Mouse (Mus musculus): ENCODE data around the gene Rilpl1. TPM values are rescaled to one million over a fixed set of nuclear protein-coding genes. Genes with fewer than 3 reads are reported as not detected.

Rilpl1 gene
- polyA plus RNA-seq, 1 experiment from 2014 or later: 1.6 TPM

DNA sequence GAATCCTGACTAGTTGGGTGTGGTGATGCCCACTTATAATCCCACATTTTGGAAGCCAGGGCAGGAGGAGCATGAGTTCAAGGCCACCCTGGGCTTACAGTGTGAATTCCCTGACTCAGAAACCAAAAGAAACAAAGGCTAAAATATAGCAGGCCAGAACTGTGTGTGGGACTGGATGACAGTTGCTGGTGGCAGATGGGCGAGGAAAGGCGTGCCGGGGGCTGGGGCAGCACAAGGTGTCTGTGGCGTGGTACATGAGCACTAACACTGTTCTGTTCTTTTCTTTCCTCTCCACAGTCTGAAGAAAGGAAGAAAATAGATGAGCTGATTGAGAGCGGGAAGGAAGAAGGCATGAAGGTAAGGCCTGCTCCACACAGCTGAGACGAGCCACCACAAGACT, 74.4 kb downstream of the Rilpl1 start:
- no peak for ATAC-seq (ENCODE audit: low read depth)
- H3K27me3 ChIP-seq (ENCODE audit: control insufficient read depth, insufficient read depth, low read depth, low read length): no peaks in the 10 kb centered on the region
- H3K36me3 ChIP-seq (ENCODE audit: control insufficient read depth, insufficient read depth): peaks cover 80% of the 10 kb centered on the region
- no peak overlapping the region for H3K9ac ChIP-seq (ENCODE audit: low read depth, low read length)
- peaks cover 5% of the 10 kb centered on the region for H3K4me1 ChIP-seq (ENCODE audit: control insufficient read depth, low read depth, low read length)
- H3K9me3 ChIP-seq (replicated peaks; ENCODE audit: control insufficient read depth, low read length): no peaks in the 10 kb centered on the region
- H3K4me3 ChIP-seq (ENCODE audit: low read depth, low read length): no peak overlapping the region
- no peak overlapping the region for H3K4me2 ChIP-seq (ENCODE audit: low read depth, low read length)
- no peak overlapping the region for H3K27ac ChIP-seq (ENCODE audit: low read length)
- WGBS (ENCODE audit: insufficient replicate concordance): 93% methylated on average over 6 of the region's 6 CpGs

DNA sequence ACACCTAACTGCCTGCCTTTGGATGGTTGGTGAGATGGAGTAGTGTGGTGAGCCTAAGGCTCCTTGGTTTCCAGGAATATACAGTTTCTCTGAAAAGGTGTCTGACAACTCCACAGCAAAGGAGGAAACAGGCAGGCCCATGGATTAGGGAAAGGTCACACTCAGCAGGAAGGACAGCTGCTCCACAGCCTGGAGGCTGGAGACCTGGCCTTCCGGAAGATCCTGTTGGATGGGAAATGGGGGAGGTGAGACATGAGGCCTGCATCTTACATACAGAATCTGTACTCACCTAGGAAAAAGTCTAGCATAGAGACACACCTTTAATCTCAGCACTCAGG, 77.1 kb downstream of the Rilpl1 start:
- no peak overlapping the region for H3K9ac ChIP-seq (ENCODE audit: low read depth, low read length)
- no peaks in the 10 kb centered on the region for H3K27me3 ChIP-seq (ENCODE audit: control insufficient read depth, insufficient read depth, low read depth, low read length)
- H3K4me3 ChIP-seq (ENCODE audit: low read depth, low read length): no peak overlapping the region
- peaks cover 85% of the 10 kb centered on the region for H3K36me3 ChIP-seq (ENCODE audit: control insufficient read depth, insufficient read depth)
- 89% methylated on average over 1 of the region's 1 CpGs for WGBS (ENCODE audit: insufficient replicate concordance)
- no peak for ATAC-seq (ENCODE audit: low read depth)
- no peaks in the 10 kb centered on the region for H3K9me3 ChIP-seq (replicated peaks; ENCODE audit: control insufficient read depth, low read length)
- H3K4me2 ChIP-seq (ENCODE audit: low read depth, low read length): no peak overlapping the region
- no peak overlapping the region for H3K27ac ChIP-seq (ENCODE audit: low read length)
- H3K4me1 ChIP-seq (ENCODE audit: control insufficient read depth, low read depth, low read length): peaks cover 31% of the 10 kb centered on the region

DNA sequence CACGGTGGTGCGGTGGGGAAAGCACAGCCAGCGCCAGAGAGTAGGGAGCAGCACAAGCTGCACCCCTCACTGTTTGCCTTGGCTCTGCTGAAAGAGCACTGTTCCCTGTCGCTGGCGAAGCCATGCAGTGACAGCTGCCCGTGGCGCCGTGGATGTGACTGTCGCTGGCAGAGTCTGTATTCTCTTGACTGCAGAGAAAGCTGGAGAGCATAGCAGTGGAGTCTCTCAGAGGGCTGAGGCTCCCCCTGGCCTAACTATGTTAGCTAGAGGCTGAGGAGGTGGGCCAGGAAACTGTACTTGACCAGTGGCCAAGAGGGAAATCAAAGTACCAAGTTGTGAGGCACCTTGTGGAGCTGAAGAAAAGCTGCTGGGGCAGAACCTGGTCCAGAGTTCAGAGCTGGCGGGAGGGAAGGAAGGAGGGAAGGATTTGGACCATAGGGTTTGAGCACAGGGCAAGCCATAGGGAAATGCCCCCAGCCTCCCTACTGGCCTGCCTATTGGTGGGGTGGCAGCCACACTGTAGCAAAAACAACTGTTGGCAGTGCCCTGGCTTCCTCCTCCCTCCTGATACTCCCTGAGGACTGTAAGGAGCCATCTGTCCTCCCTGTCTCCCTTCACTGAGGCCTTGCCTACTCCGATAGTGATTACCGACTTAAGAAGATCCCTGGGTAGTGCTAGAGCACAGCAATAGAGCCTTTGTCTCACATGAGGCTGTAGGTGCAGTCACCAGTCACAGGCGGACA, 77.7 kb downstream of the Rilpl1 start:
- no peak overlapping the region for H3K4me2 ChIP-seq (ENCODE audit: low read depth, low read length)
- H3K9me3 ChIP-seq (replicated peaks; ENCODE audit: control insufficient read depth, low read length): no peaks in the 10 kb centered on the region
- ATAC-seq (ENCODE audit: low read depth): no peak
- WGBS (ENCODE audit: insufficient replicate concordance): 85% methylated on average over 13 of the region's 13 CpGs
- H3K36me3 ChIP-seq (ENCODE audit: control insufficient read depth, insufficient read depth): peaks cover 80% of the 10 kb centered on the region
- no peaks in the 10 kb centered on the region for H3K27me3 ChIP-seq (ENCODE audit: control insufficient read depth, insufficient read depth, low read depth, low read length)
- no peak overlapping the region for H3K9ac ChIP-seq (ENCODE audit: low read depth, low read length)
- H3K4me3 ChIP-seq (ENCODE audit: low read depth, low read length): no peak overlapping the region
- no peak overlapping the region; the same call in 1 of the 2 replicates for H3K27ac ChIP-seq (ENCODE audit: low read length)
- H3K4me1 ChIP-seq (ENCODE audit: control insufficient read depth, low read depth, low read length): peaks cover 37% of the 10 kb centered on the region

DNA sequence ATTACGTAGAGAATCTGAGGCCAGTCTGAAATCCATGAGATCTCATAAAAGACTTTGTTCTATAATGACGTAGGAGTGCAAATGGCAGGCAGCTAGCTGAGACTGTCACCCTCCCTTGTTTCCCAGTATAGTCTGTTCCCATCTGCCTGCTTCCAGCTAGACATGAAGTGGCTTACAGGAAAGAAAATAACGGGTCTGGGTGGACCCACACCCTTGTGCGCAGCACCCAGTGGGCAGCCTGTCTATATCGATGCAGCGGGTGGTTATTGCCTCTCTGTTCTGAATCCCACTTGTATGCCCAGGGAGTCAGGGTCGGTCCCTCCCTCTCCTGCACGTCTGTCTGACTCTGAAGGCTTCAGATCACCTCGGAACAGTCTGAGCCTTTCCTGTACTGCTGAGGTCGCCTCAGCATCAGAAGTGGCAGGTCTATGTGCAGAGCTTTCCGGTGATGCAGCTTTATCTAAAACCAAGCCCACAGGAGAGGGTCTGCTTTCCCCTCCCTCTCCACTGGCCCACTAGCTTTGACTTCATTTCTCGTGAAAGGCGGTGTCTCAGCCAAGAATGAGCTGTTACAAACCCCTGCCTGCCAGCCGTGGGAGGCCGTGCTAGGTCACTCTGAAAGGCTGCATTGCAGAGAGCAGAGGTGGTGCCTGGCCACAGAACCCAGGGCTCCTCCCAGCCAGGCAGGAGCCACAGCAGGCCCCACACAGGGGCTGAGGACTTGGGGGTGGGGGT, 78.5 kb downstream of the Rilpl1 start:
- Histone ChIP-seq H3K4me2 (ENCODE audit: low read depth, low read length) (no peak overlapping the region), H3K36me3 (ENCODE audit: control insufficient read depth, insufficient read depth) (peaks cover 78% of the 10 kb centered on the region), H3K4me1 (ENCODE audit: control insufficient read depth, low read depth, low read length) (peaks cover 43% of the 10 kb centered on the region), H3K27me3 (ENCODE audit: control insufficient read depth, insufficient read depth, low read depth, low read length) (no peaks in the 10 kb centered on the region), H3K9ac (ENCODE audit: low read depth, low read length) (no peak overlapping the region; the same call in 1 of the 2 replicates), H3K9me3 (replicated peaks; ENCODE audit: control insufficient read depth, low read length) (no peaks in the 10 kb centered on the region), H3K27ac (ENCODE audit: low read length) (no peak overlapping the region; the same call in 1 of the 2 replicates), H3K4me3 (ENCODE audit: low read depth, low read length) (no peak overlapping the region)
- WGBS (ENCODE audit: insufficient replicate concordance): 80% methylated on average over 15 of the region's 15 CpGs
- no peak for ATAC-seq (ENCODE audit: low read depth)

DNA sequence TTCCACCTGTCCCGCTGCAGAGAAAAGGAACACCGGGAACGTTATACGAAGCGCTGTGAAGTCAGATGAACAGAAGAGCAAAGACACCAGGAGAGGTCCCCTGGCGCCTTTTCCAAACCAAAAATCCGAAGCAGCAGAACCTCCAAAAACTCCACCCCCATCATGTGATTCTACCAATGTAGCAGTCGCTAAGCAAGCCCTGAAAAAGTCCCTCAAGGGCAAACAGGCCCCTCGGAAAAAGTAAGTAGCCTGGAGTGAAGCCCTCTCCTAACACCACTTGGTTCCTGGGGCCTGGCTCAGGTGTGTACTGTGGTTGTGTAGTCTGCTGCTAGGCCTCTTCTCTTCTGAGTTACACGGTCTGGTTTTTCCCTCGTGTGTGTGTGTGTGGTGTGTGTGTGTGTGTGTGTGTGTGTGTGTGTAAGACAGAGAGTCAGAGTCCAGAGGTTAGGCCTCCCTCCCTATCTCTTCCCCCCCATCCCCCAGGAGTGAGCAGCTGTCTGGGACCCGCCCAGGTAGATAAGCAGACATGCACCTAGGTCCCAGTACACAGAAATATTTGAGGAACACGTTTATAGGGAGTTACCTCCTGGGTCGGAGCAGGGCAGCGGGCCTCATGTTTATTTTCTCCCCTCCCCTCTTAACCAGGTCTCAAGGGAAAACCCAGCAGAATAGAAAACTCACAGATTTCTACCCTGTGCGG, 80.4 kb downstream of the Rilpl1 start:
- H3K36me3 ChIP-seq (ENCODE audit: control insufficient read depth, insufficient read depth): peaks cover 66% of the 10 kb centered on the region
- ATAC-seq (ENCODE audit: low read depth): peak; percentile 68
- WGBS (ENCODE audit: insufficient replicate concordance): 51% methylated on average over 16 of the region's 16 CpGs
- H3K27me3 ChIP-seq (ENCODE audit: control insufficient read depth, insufficient read depth, low read depth, low read length): no peaks in the 10 kb centered on the region
- peak overlapping the region; percentile 39 for H3K4me2 ChIP-seq (ENCODE audit: low read depth, low read length)
- peaks cover 59% of the 10 kb centered on the region for H3K4me1 ChIP-seq (ENCODE audit: control insufficient read depth, low read depth, low read length)
- H3K27ac ChIP-seq (ENCODE audit: low read length): peak overlapping the region; percentile 81
- peak overlapping the region; percentile 9; the same call in 1 of the 2 replicates for H3K4me3 ChIP-seq (ENCODE audit: low read depth, low read length)
- H3K9ac ChIP-seq (ENCODE audit: low read depth, low read length): peak overlapping the region; percentile 23
- no peaks in the 10 kb centered on the region for H3K9me3 ChIP-seq (replicated peaks; ENCODE audit: control insufficient read depth, low read length)

DNA sequence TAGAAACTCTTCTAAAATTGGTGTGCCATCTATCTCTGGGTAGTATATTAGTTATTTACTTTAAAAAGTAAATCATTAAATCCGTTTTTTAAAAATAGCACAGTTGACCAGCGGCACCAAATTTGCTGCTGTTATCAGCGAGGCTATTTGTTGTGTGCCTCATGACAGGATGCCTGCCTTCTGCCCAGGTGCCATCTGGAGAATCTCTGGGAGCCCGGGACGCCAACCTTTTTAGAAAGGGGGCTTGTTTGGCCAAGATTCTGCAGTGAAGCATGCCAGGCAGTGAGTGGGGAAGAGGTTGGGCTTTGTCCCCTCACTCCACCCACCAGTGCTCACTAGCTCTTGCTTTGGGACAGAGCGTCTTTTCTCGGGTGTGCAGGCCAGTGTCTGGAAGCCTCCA, 81.1 kb downstream of the Rilpl1 start:
- Histone ChIP-seq H3K4me1 (ENCODE audit: control insufficient read depth, low read depth, low read length) (peaks cover 60% of the 10 kb centered on the region), H3K27me3 (ENCODE audit: control insufficient read depth, insufficient read depth, low read depth, low read length) (no peaks in the 10 kb centered on the region), H3K4me3 (ENCODE audit: low read depth, low read length) (no peak overlapping the region), H3K9ac (ENCODE audit: low read depth, low read length) (no peak overlapping the region), H3K36me3 (ENCODE audit: control insufficient read depth, insufficient read depth) (peaks cover 66% of the 10 kb centered on the region), H3K27ac (ENCODE audit: low read length) (peak overlapping the region; percentile 81), H3K9me3 (replicated peaks; ENCODE audit: control insufficient read depth, low read length) (no peaks in the 10 kb centered on the region), H3K4me2 (ENCODE audit: low read depth, low read length) (peak overlapping the region; percentile 39; the same call in 1 of the 2 replicates)
- WGBS (ENCODE audit: insufficient replicate concordance): 68% methylated on average over 7 of the region's 7 CpGs
- ATAC-seq (ENCODE audit: low read depth): no peak

DNA sequence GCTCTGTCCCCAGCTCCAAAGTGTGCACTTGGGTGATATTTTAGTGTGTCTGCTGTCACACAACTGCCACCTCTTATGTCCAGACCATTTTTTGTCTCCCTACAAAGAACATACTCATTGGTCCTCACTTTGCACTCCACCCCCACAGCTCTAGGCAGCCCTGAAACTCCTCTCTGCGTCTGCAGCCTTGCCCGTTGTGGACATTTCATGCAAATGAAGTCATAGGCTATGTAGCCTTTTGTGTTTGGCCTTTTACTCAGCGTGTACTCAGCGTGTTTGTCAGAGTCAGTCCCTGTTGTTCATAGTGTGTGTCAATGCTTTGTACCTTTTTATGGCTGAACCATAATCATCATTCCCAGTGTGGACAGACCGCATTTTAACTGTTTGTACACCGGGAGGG, 81.7 kb downstream of the Rilpl1 start:
- no peaks in the 10 kb centered on the region for H3K9me3 ChIP-seq (replicated peaks; ENCODE audit: control insufficient read depth, low read length)
- no peak for ATAC-seq (ENCODE audit: low read depth)

DNA sequence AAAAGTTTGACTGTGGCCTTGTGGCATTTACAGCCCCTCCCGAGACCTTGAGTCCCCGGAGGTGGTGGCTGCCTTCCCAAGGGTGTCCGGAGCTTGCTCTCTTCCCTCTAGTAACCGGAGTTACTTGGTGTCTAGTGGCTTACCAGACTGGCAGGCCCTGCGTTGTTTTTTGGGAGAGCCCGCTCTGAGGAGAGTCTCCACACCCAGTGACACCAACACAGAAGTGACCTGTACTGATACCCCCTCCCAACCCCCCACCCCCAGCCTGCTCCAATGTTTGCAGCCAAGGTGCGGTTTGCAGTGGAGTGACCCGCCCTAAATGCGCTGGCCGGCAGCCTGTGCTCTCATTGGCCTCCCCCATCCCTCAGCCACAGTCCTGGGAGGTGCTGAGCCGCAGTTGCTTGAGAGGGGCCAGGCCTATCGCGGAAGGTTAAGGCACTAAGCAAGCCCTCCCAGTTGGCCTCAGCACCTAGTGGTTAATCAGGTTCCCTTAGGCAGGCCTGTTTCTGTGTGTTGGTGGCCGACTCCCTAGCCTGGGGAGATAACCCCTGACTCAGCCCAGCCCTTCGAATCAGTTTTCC, 84.8 kb downstream of the Rilpl1 start:
- Histone ChIP-seq H3K9me3 (replicated peaks; ENCODE audit: control insufficient read depth, low read length) (no peaks in the 10 kb centered on the region), H3K4me2 (ENCODE audit: low read depth, low read length) (peak overlapping the region; percentile 97), H3K27me3 (ENCODE audit: control insufficient read depth, insufficient read depth, low read depth, low read length) (no peaks in the 10 kb centered on the region), H3K36me3 (ENCODE audit: control insufficient read depth, insufficient read depth) (peaks cover 34% of the 10 kb centered on the region), H3K4me1 (ENCODE audit: control insufficient read depth, low read depth, low read length) (peaks cover 84% of the 10 kb centered on the region), H3K4me3 (ENCODE audit: low read depth, low read length) (peak overlapping the region; percentile 86), H3K9ac (ENCODE audit: low read depth, low read length) (peak overlapping the region; percentile 88), H3K27ac (ENCODE audit: low read length) (peak overlapping the region; percentile 87)
- peak; percentile 68 for ATAC-seq (ENCODE audit: low read depth)
- WGBS (ENCODE audit: insufficient replicate concordance): under 1% methylated on average over 15 of the region's 15 CpGs

More for the DNA sequence above, 81.7 kb downstream of the Rilpl1 start:
- Histone ChIP-seq H3K27me3 (ENCODE audit: control insufficient read depth, insufficient read depth, low read depth, low read length) (no peaks in the 10 kb centered on the region), H3K4me1 (ENCODE audit: control insufficient read depth, low read depth, low read length) (peaks cover 65% of the 10 kb centered on the region), H3K4me3 (ENCODE audit: low read depth, low read length) (no peak overlapping the region), H3K9ac (ENCODE audit: low read depth, low read length) (no peak overlapping the region; the same call in 1 of the 2 replicates), H3K36me3 (ENCODE audit: control insufficient read depth, insufficient read depth) (peaks cover 61% of the 10 kb centered on the region), H3K4me2 (ENCODE audit: low read depth, low read length) (no peak overlapping the region), H3K27ac (ENCODE audit: low read length) (peak overlapping the region; percentile 62)
- 73% methylated on average over 6 of the region's 6 CpGs for WGBS (ENCODE audit: insufficient replicate concordance)

Measured in liver, embryonic 16.5 days (tissue).